Mouse (Mus musculus): Measurements from ENCODE around the gene Fgfr2.

Fgfr2 gene

DNA sequence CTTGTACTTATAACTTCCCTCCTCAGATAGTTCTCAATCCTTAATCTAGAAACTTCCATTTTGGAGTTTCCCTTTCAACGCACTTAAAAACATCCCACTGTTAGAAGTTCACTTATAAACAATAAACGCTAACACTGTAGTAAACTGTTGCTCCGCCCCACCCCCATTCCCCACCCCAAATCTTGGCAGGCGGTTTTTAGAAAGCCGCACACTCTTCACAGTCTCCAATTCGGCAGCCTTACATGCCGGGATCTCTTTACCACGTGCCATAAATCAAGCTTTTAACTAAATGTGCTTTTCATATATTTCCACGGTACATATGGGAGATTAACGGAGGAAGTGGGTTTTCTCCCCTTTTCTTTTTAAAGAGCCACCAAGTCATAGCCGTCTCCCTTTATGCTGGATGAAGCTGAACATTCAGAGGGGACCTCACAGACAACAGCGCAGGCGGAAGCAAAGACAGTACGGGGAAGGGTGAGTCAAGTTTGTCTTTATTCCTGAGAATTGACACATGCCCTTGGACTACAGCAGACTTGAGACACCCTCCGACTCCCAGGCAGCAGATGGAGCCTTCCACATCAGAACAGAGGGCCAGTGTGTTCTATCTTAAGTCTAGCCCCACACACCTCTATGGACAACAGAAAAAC lies 2932.7 kb downstream of the Fgfr2 start:
- DNase-seq (ENCODE audit: low read depth), result no peak

DNA sequence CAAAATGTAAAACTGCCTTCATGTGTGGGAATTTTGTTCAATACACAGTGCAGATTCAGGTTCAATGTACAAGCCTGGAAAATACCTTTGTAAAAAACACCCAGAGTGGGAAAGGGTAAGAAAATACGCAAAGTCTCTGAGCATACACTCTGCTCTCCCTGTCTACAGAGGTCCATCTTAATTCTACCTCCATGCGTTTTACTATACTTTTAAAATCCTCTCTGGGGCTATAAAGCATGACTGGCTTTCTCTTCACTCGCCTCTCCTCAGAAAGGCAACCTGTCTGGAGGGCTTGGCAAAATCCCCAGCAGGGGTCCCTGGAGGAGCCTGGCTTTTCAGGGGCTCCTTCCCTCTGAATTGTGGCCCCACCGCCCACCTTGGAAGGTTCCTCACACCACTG lies 2933.2 kb downstream of the Fgfr2 start:
- DNase-seq (ENCODE audit: low read depth), result no peak

DNA sequence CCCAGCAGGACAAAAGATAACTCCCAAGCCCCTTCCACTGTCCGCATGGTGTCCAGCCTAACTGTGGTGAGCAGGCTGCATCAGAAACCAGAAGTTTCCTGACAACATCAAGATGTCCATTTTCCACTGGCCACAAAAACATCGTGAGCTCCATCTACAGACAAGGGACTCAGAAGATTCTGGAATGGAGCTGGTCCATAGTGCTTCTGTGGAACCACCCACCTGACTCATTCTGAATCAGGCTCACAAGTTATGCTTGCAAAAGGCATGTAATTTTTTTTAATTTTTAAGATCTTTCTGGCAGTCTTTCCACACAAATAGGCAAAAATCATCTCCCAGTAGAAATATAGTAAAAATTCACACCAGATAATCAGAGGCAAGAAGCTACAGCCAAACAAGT lies 2935.0 kb downstream of the Fgfr2 start:
- DNase-seq (ENCODE audit: low read depth), result no peak

DNA sequence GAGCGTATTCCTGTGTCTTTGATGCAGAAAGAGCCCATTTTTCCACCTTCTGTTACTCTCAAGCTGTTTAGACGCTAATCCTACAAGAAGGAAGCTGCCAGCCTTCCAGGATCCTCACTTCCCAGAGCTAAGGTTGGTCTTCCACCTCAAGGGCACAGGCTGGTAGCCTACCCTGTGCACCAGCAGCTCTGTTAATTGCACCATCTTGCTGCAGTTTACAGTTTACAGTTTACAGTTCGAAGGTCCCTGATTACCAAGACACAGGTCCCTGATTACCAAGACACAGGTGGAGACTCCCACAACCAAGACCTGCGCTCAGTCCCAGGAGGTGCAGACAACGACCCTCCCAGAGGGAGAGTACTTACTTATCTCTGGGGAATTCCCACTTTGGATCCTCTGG lies 2938.3 kb downstream of the Fgfr2 start:
- no peak for DNase-seq (ENCODE audit: low read depth)

DNA sequence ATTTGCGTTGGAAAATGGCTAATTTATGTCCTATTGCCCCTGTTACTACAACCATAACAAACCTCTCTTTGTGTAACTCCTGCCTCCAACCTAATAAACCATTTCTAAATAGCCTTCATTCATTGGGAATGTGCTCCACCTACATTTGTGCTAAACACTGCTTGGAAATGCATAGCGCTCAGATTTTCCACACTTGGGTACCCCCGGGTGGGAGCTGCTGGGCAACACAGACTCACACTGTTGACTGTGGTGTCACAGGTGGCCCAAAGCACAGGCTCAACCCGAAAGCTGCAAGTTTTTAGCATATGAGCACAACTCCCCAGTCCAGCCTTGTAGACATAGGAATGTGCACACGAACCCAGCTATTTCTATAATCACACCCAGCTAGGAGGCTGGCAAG lies 2939.2 kb downstream of the Fgfr2 start:
- no peak for DNase-seq (ENCODE audit: low read depth)

DNA sequence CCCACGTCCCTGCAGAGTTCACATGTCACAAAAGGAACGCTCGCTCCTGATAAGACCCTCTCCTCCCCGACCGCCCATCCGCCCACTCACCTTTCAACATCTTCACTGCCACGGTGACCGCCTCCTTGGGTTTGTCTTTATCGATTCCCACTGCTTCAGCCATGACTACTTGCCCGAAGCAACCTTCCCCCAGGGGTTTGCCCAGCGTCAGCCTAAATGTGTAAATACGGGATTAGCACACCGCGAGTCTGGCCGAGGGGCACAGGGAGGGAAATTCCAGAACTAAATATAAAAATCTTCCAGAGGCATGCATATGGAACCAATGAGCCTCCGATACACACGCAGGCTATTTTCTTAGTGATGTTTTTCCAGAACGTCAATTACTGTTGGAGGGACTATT lies 2940.6 kb downstream of the Fgfr2 start:
- DNase-seq (ENCODE audit: low read depth), result no peak

DNA sequence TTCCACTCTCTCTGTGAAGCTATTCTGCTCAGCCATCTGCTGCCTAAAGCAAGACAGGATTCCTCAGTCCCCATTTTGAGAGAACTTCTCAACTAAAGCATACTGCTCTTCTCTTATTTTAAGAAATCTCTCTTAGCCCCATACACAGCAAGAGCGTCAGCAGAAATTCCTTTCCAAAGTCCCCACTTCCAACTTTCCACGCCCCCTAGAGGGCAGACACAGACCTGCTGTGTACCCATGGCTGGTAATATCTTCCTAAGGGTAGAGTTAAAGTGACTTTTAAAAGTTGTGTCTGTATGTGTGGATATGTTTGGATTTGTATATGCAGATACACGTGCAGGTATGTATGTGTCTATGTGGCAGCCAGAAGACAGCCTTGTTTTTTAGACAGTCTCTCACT lies 2944.2 kb downstream of the Fgfr2 start:
- no peak for DNase-seq (ENCODE audit: low read depth)

DNA sequence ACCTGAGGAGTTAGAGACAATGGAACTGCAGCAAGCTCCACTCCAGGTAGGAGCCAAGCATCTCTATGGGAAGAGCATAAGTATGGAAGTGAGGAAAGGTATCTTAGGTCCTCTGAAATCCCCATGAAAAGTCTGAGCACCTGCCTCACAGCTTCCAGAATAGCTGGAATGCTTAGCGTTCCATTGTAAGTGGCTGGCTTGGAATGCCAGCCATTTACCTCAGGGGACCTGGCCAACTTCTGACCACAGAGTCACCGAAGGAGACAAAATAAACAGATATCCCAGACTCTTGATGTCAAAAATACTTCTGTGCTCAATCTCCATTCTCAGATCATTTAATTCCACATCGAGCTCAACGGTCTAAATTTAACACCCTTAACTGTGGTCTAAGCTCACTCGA lies 2946.1 kb downstream of the Fgfr2 start:
- no peak for DNase-seq (ENCODE audit: low read depth)

DNA sequence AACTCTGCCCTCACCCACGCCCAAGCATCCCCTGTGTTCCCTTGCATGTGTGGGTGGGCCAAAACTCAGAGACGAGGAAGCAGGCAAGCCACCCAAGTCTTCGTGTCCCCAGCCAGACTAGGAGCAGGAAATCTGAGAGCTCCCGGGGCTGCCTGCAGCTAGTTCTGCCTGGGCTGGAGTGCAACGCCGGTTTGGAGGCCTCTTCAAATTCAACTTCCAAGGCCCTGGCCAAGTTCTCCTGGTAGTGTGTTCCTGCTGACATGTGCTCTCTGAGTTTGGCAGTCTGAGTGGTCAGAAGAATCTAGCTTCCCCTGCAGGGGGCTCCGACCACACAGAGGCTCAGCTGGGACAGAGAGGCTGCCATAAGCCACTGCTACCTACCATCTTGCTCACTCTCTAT lies 2948.6 kb downstream of the Fgfr2 start:
- no peak for DNase-seq (ENCODE audit: low read depth)

DNA sequence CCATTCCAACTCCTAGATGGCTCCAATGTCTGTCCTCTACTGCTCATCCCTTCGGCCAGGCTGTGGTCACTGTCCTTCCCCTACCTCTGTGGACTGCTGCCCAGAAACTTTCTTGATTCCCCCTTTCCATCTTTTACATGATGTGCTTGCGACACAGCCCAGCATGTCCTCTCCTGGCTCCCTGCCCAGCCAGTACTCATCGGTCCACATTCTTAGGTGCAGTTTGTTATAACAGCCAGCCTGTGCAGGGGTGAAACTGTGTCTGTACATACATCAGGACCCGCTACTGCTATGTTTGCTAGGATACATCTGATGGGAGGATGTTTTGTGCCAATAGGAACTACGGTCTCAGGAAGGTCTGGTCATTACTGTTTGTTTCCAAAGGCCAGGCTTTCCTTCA lies 2949.2 kb downstream of the Fgfr2 start:
- no peak for DNase-seq (ENCODE audit: low read depth)

DNA sequence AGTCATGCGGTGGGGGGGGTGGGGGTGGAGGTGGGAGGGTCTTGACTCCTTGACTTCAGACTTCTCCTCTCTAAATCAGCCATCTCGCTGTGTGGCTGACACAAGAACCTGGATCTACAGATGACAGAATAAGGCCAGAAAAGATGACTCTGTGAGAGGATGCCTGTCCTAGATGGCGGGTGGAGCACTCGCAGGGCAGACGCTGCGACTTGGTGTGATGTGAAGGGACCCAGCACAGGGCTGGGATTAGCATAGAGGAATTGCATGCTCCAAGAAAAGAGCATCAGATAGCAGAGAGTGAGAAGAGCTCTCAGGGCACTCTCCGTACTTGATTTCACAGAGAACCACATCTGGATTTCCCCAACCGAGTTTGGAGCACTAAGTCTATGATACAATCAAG lies 2953.0 kb downstream of the Fgfr2 start:
- no peak for DNase-seq (ENCODE audit: low read depth)

DNA sequence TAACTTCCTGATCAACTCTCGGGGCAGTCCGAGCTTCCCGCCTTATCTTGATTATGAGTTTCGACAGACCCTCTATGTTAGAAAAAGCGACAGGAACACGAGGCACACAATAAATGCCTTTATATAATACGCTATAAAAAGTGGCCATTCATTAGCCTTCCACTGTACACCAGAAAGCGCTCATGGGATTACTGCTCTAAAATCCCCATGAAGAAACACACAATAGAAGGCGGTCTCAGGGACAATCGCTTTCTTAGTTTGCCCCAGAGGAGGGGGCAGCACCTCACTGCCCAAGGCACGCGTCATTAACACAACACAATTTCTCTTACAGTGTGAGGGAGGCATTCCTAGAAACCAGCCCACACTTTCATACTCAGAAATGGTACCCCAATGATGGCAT lies 2954.9 kb downstream of the Fgfr2 start:
- DNase-seq (ENCODE audit: low read depth), result no peak

DNA sequence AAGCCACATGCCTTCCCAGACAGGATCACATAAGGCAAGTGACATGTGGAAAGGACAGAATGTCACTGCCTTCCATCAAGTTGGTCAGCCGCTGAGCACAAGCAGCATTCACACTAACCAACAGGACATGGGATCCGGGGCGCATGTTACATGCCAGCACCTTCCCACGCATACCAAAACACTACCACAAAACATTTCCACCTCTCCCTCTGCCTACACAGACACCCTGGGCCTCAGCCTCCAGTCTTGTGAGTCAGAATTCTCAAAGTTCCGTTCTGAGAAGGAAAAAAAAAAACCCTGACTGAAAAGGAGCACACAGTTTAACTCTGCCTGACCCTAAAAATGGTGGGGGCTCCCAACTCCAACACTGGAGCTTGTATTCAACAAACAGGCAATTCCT lies 2955.9 kb downstream of the Fgfr2 start:
- peak; percentile 68 for DNase-seq (ENCODE audit: low read depth)

DNA sequence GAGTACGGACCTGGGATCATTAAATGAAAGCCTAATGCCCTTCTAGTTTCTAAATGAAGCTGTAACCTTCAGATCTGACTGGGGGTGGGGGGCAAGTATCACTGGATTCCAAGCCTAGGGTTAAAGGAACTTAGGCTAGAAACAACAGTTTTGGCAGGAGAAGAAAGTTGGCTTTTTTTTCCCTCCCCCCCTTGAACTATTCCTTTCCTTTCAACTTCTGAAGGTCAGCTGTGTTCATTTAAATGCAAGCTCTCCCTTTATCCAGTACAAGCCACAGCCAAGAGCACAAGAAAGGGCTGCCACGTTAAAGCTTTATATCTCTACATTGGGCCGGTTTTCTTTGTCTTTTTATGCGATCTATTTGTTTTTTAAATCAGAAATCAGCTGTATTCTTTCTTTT lies 2957.0 kb downstream of the Fgfr2 start:
- no peak for DNase-seq (ENCODE audit: low read depth)

DNA sequence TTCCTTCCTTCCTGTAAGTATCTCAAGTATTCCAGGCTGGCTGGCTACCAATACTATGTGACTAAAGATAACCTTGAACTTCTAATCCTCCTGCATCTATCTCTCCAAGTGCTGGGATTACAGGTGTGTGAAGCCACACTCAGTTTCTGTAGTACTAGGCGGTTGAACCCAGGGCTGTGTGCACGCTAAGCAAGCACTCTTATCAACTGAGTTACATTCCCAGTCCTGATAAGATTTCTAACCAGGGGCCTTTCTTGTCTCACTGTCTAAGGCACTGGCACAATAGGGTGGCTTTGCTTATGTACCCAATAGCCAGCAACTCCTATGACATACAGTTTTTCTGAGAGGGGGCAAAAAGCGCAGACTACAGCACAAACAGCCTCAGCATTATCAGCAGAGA lies 2957.7 kb downstream of the Fgfr2 start:
- DNase-seq (ENCODE audit: low read depth), result no peak

DNA sequence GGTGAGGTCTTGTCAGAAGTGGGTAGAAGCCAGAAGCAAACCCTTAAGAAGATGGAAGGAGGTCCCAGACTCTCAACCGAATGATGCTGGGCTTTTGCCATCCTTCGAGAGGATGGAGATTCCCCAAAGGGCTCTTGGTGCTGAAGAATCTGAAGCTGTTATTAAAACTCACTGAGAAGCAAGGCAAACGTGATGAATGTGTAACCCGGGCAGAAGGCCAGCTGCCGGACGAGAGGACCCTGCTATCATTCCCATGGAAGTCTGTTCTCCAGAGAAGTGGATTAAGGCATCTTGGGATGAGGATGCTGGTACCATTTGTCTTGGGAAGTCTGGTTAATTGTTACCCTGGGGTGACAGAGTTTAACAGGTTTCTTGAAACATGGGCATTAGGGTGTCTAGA lies 2960.4 kb downstream of the Fgfr2 start:
- DNase-seq (ENCODE audit: low read depth), result no peak

DNA sequence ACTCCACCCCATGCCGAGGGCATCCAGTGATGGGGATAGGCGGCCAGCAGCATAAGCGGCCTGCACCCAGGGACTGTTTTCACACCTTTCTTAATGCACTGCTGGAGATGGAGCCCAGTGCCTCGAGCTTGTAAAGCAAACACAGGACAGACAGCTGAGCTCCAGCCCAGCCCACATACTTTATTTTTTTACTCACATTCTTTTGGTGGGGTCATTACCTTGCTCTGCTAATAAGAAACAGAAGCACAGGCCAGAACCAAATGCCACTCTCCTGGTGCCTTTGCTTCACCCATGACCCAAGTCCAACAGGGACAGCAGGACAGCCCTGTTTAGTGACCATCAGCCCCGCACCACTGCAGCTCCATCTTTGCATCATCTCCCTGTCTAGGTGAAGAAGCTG lies 2961.6 kb downstream of the Fgfr2 start:
- no peak for DNase-seq (ENCODE audit: low read depth)

DNA sequence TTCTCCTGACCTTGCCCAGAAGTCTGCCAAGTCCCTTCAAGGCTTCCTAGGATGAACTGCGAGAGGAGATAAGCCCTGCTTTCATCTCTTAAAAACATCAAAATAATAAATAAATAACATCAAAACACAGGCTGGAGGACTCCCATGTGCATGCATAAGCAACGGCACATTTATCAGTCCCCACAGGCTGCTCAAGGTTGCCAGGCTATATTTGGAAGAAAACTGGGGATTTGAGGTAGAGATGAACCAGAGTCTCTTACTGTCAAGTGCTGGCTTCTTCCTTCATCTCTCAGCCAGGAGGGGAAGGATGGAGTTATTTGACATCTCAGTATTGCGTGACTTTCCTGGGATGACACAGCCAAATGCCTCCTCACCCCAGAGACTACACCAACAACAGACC lies 2964.3 kb downstream of the Fgfr2 start:
- DNase-seq (ENCODE audit: low read depth), result no peak

DNA sequence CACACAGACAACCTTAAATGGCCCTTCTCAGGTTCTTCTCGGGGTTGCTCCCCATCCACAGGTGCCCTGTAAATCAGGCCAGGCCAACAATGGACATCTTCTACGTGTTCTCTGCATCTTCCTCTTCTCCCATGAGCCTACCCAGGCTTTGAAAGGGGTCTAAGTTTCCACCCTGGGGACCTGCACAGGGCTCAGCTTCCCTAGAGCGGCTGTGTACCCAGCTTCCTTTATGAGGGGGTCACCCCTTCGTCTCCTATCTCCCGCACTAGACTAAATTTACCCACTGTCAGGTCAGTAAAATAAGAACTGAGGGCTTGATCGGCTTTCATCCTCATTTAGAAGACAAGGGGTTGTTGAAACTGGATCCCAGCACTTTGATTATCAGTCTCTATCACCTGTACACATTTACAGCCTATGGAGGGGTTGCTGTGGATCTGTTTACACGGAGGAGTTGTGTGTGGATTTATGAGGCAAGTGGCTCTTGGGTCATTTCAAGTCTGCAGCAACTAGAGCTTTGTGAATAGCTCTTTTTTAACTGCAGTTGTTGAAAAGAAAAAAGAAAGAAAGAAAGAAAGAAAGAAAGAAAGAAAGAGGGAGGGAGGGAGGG lies 2969.7 kb downstream of the Fgfr2 start:
- DNase-seq (ENCODE audit: low read depth), result no peak

DNA sequence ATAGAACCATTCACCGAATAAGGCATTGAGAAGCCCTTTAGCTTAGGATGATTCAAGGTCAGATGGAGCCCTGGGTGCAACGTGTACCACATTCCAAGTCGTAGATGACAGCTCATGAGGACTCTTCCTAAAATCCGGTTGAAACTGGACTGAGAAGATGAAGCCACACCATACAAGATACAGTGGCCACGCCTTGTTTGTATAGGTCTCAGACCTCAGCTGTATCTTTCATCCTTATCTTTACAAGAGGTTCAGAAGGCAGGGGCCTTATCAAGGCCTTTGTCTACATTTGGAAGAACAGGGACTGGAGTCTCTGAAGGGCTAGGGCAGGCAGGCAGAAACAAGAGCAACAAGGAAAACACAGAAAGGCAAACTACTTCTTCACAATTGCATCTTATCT lies 2974.2 kb downstream of the Fgfr2 start:
- DNase-seq (ENCODE audit: low read depth), result no peak

DNA sequence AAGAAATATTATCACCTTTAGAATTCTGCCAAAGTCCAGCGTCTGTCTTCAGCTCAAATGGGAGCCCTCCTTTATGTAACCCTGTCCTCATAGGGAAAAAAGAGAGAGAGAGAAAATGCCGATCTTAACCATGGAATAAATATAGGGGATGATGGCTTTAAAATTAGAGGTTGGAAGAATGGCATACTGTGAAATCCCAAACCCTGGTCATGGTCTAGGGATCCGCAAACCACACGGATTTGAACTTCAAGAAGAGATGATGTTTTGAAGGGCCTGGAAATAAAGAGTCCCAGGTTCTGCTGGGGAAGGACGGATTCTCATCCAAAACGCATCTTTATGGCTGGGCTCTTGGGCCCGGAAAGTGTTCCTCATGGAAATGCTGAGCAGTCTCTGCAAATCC lies 2975.9 kb downstream of the Fgfr2 start:
- no peak for DNase-seq (ENCODE audit: low read depth)

DNA sequence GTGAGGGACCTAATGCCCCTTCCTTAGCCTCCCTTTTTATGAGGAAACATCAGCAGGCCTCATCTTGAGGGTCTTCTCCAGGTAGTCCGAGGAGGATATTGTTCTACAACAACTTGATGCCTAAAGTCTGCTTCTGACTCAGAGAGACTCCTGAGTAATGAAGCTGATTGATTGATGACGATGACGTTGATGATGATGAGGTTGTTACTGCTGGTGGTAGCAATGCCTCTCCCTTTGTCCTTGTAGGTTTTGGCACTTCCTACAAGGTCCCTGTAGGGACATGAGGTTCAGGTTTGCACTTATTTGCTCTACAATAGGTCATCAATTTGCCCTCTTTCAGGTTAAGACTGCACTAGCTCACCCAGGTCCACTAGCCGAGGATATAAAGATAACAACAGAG lies 2977.9 kb downstream of the Fgfr2 start:
- no peak for DNase-seq (ENCODE audit: low read depth)

DNA sequence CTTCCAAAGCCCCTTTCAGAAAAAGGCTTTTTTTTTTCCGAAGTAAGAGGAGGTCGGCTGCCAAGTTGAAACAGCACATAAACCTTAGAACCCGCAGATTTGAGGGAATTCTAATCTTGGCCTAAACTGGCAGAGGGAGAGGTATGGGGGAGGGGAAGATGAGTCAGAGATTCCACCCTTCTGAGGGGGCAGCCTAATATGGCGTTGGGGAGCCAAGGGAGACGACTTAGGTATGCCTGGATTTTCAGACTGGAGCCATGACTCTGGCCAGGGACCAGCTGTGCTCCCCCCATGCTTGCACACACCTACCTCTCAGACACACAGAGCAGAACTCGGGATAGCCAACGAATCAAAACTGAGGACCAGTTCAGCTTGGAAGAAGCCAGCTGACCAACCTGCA lies 2979.8 kb downstream of the Fgfr2 start:
- peak; percentile 73 for DNase-seq (ENCODE audit: low read depth)

DNA sequence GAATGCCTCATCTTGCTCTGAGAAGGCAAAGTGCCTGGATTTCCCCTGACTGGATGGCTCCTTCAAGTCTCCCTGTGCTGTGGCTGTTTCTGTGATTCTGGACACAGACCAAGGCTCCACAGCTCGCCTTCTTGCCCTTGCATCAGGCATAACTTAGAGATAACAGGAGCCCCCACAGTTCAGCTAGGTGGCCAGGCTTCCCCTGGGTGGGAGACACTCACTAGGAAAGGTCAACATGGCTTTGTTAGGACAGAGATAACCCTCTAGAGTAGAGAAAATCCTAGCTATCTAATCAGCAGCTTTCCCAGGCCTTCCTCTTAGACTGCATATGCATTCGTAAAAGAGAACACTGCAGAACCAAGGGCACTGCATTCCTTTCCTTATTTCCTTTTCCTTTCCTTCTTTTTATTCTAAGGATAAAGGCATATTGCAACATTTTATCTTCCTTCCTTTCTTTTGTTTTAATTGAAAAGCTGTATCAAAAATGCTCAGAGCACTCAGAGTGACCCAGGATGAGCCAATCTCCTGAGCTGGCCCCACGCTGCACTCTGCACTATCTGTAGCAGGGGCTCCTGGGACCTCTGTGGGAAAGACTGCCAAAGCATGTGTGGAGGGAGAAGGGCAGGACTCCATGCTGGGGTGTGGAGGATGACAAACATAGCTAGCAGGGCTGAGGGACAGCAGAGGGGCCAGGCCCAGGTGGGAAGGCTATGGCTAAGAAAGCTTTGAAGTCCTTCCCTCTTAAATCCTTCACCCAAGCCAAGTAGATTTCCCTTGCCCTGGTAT lies 2981.9 kb downstream of the Fgfr2 start:
- no peak for DNase-seq (ENCODE audit: low read depth)

Data from fibroblast of lung, adult 2 months (primary cell).